Mouse (Mus musculus): ENCODE measurements around the gene Kcnk6. TPM values are rescaled to one million over a fixed set of nuclear protein-coding genes. Genes with fewer than 3 reads are reported as not detected.

The Kcnk6 gene
- 0.70 and 1.4 TPM in 2 replicates for polyA plus RNA-seq (2015; fragmentation: Nextera tagmentation; extraction: Ambion mirVana)

DNA sequence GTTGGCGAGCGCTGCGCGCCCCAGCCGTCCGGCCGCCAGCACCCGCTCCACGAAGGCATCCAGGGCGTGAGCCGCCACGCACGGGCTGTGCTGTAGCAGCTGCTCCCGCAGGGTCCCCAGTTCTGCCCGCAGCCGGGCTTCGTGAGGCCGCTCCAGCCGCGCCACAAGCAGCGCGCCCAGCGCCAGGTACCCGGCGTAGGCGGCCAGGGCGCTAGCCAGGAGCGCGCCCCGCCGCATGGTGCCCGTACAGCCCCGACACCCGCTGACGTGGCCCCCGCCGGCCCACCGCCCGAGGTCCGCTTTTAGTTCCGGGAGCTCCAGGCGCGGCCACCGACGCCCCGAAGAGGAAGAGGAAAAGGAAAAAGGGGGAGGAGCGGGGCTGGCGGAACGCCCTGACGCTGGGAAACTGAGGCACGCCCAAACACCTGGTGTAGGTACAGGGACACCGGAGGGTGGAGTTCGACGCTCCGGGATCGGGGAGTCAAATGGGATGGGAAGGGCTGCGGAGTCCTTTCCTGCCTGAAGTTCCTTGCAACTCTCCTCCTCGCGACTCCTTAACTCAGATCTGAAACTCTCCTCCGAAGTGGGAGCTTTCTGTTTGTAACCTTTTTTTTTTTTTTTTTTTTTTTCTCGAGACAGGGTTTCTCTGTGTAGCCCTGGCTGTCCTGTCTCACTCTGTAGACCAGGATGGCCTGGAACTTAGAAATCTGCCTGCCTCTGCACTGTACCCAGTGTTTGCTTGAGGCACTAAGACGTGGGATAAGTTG lies at the start of gene Kcnk6:
TSS of gene Kcnk6 (minus strand) at position 269 of the 767 bp plus-strand sequence.

DNA sequence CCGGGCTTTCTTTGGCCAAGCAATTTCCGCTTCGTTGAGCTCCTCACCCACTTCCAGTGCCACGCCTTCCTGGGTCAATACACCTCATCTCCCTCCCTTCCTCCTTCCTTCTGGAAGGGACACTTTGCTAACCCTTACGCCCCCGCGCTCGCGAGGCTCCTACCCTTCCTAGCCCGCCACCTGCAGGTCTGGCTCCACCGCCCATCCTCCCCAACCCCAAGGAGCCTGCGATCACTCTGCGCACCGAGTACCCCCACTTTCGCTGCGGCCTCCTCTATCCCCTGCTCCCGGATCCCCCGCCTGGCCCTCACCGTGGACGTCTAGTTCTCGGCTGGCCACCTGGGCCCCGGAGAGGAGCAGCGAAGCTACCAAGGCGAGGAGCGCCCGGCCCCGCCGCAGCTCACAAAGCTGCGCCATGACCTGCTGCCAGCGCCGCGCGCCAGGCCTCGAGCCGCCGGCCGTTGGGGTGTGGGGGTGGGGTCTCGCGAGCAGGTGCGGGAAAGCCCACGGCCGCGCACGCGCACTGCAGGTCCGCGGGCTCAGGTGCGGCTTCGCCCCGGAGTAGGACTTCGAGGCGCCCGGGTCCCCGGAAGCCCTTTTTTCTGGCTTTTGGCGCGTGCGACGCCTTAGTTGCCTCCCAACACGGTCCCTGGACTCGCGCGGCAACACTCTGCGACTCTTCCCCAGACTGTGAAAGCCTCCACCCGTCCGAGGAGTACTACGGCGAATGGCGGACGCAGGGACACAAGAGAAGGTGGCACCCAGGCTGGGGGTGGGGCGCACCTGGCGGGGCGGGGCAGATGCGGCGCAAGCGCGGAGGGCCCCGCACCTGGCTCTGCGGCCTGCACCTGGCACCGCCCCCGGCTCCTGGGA lies 49.1 kb upstream of the Kcnk6 start, which contains the start of gene Spint2:
TSS of gene Spint2 (minus strand) at position 712 of the 873 bp plus-strand sequence.

DNA sequence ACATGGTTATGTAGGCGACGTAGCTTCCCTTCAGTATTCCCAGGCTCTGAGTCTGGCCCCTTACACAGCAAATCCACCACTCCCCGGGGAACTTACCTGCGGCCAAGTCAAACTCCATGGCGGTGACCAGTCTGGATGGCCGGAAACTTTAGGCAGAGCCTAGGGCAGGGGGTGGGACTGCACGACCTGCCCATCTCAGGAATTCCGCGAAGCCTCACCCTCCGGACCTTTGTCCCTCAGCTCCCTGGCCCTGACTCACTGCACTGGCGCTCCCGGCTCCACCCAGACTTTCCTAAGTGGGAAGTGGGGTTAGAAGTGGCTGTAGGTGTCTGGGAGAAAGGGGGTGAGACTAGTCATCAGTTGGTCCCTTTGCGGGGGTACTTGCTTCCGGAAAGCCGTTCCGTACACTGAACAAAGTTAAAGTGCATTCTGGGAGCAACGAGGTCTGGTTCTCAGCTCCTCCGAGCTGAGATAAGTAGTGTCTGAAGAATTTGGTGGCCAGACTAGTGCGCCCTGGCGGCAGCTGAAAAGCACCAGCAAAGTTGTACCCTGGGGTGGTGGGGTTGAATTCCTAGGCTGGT lies 16.0 kb upstream of the Kcnk6 start, which contains the start of gene 2200002D01Rik:
TSS of gene 2200002D01Rik (minus strand) at position 206 of the 581 bp plus-strand sequence.

DNA sequence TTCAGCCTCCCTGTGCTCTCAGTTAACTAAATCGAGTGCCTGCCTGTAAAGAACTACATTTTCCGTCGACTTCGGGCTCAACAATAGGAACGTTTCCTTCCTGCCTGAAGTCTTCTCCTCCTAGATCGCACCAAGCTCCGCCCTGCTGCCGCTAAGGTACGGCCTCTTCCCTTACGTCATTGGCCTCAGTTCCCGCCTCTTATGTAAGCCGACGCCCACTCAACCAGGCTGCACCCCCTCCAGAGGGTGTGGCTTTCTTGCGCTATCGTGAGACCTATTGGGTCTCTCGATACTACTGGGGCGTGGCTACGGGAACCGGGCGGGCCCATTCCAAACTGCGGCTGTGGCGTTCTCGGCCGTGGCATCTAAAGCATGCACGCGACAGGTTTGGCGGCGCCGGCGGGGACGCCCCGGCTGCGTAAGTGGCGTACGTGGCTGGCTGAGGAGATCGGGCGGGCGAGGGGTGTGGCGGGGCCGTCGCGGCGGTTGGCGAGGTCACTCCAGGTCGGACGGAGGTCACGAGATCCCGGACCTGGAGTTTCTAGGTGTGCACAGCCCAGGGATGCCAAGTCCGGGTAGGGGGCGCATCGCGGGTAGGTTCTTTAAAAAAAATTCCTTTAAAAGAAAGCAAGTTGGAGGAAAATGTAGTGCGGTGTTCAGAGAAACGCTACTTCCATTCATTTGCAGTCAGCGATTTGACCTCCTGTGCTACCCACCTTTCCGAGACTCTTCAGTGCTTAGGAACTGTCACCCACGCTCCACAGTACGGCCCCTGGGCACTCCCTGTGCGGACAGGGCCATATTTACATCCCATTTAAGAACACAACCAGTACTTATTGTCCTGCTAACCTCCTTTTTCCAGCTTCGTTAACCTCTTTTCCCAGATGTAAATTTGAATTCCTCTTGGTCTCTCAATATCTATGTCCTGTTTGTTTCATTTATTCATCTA lies 6.0 kb upstream of the Kcnk6 start, which contains the start of gene Yif1b:
TSS of gene Yif1b (plus strand) at position 311 of the 949 bp plus-strand sequence.

DNA sequence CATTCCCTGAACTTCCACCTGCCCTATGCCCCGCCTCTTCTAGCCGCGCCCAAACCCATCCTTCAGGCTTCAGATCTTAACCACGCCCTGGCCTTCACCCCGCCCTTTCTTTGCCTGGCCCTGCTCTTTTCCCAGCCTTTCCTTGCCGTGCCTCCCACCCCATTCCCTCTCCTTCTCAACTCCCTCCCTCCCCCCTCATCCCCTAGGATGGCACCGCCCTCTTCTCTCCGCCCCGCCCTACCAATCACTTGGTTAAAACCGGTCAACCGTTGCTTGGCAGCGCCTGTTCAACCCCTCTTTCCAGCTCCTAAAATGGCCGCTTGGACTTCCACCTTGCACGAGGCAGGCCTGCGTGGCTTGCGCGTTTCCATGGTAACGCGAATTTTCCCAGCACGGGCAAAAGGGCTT lies 18.6 kb downstream of the Kcnk6 start, which contains the start of gene Catsperg1:
TSS of gene Catsperg1 (minus strand) at position 361 of the 408 bp plus-strand sequence.

DNA sequence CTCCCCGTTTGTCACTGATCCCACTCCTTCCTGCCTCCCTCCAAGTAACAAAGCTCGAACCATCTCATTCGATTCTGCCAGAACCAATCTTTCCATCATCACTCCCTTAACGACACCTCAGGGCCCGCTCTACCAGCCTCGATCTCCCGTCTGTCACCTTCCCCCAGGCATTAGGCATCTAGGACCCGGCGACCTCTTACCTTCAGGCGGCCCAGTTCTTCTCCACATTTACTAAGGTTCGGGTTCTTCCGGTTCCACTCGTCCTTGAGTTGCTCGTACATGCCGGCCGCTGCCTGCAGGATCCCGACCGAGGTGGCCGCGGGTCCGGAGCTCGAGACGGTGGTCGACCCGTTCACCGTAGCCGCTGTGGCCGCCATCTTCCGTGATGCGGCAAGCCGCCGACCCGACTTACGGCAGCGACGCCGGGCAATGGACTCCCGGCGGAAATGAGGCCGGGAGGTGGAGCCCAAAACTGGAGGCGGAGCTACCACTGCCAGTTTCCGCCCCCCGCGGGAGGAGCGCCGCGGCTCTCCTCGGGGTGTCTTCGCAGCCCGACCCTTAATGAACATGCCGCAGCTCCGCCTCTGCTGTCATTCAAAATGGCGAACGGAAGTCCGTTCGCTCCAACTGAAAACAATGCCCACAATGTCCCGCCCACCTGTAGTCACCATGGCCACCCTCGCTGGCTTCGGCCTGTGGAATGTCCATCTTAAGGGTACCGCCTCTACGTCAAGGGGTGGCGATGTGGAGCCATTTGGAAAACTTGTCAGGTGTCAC lies 52.0 kb downstream of the Kcnk6 start, which contains the start of gene Psmd8:
TSS of gene Psmd8 (minus strand) at position 625 of the 777 bp plus-strand sequence.

Other genes starting within 250 kb of the Kcnk6 start
- 11.1 and 15.3 TPM in 2 replicates for gene Ryr1, start 107.3 kb downstream of the Kcnk6 start, polyA plus RNA-seq (2015; fragmentation: Nextera tagmentation; extraction: Ambion mirVana)
- gene Rasgrp4, start 97.7 kb downstream of the Kcnk6 start, polyA plus RNA-seq (2015; fragmentation: Nextera tagmentation; extraction: Ambion mirVana): 0.90 and 1.4 TPM in 2 replicates
- 79.0 and 80.4 TPM in 2 replicates for gene Fam98c, start 76.3 kb downstream of the Kcnk6 start, polyA plus RNA-seq (2015; fragmentation: Nextera tagmentation; extraction: Ambion mirVana)
- gene Ggn, start 62.3 kb downstream of the Kcnk6 start, polyA plus RNA-seq (2015; fragmentation: Nextera tagmentation; extraction: Ambion mirVana): 0.28 and 0.55 TPM in 2 replicates
- gene Spred3, start 62.1 kb downstream of the Kcnk6 start, polyA plus RNA-seq (2015; fragmentation: Nextera tagmentation; extraction: Ambion mirVana): 12.6 and 14.1 TPM in 2 replicates
- gene Psmd8, start 51.8 kb downstream of the Kcnk6 start, polyA plus RNA-seq (2015; fragmentation: Nextera tagmentation; extraction: Ambion mirVana): 278 and 284 TPM in 2 replicates
- gene Catsperg1, start 18.5 kb downstream of the Kcnk6 start, polyA plus RNA-seq (2015; fragmentation: Nextera tagmentation; extraction: Ambion mirVana): 1.1 and 3.3 TPM in 2 replicates
- gene Yif1b, start 5.8 kb upstream of the Kcnk6 start, polyA plus RNA-seq (2015; fragmentation: Nextera tagmentation; extraction: Ambion mirVana): 137 and 139 TPM in 2 replicates
- gene 2200002D01Rik, start 16.0 kb upstream of the Kcnk6 start, polyA plus RNA-seq (2015; fragmentation: Nextera tagmentation; extraction: Ambion mirVana): 2.0 and 4.5 TPM in 2 replicates
- 93.6 and 101 TPM in 2 replicates for gene Spint2, start 49.4 kb upstream of the Kcnk6 start, polyA plus RNA-seq (2015; fragmentation: Nextera tagmentation; extraction: Ambion mirVana)
- 5.3 and 5.5 TPM in 2 replicates for gene Ppp1r14a, start 56.8 kb upstream of the Kcnk6 start, polyA plus RNA-seq (2015; fragmentation: Nextera tagmentation; extraction: Ambion mirVana)
- 132 and 146 TPM in 2 replicates for gene Dpf1, start 71.4 kb upstream of the Kcnk6 start, polyA plus RNA-seq (2015; fragmentation: Nextera tagmentation; extraction: Ambion mirVana)

All from neural tube, postnatal 0 days (tissue).